Mouse (Mus musculus) testis, postnatal 14 days (tissue): ENCODE results near the gene Elane.

Experiments
- DNase-seq: peaks from one replicate; pipeline ENCODE4 v3.0.0; 2021; ENCODE audit warnings: low spot score

Gene Elane

GRCm38 (mm10) chr10:79886054-79886453 is at the start of gene Elane:
Gene Elane (plus strand): TSS chr10:79886247.
- DNase-seq, result no peak

GRCm38 (mm10) chr10:79836918-79837317 is 49.1 kb upstream of the Elane start:
- DNase-seq, result no peak

- no peak for DNase-seq
Observed at GRCm38 (mm10) chr10:79838151-79838550, 47.9 kb upstream of the Elane start.

GRCm38 (mm10) chr10:79840091-79840490 is 46.0 kb upstream of the Elane start:
- DNase-seq, result no peak

GRCm38 (mm10) chr10:79840644-79841551 is 45.1 kb upstream of the Elane start:
- DNase-seq, result peak; percentile 59

GRCm38 (mm10) chr10:79842322-79842721 is 43.7 kb upstream of the Elane start:
- DNase-seq, result no peak

- no peak for DNase-seq
Observed at GRCm38 (mm10) chr10:79843476-79843875, 42.6 kb upstream of the Elane start.

GRCm38 (mm10) chr10:79846553-79846952 is 39.5 kb upstream of the Elane start:
- DNase-seq, result no peak

GRCm38 (mm10) chr10:79849941-79850628 is 36.0 kb upstream of the Elane start:
- DNase-seq, result no peak

- no peak for DNase-seq
Observed at GRCm38 (mm10) chr10:79851653-79852052, 34.4 kb upstream of the Elane start.

- DNase-seq, result no peak
Observed at GRCm38 (mm10) chr10:79852107-79852789, 33.8 kb upstream of the Elane start.

GRCm38 (mm10) chr10:79852827-79853226 is 33.2 kb upstream of the Elane start:
- no peak for DNase-seq

GRCm38 (mm10) chr10:79853392-79853791 is 32.7 kb upstream of the Elane start:
- DNase-seq, result peak; percentile 90

GRCm38 (mm10) chr10:79853860-79854795 is 31.9 kb upstream of the Elane start, which contains the start of gene Ptbp1:
Gene Ptbp1 (plus strand): TSS chr10:79854427.
- DNase-seq, result peak; percentile 100

- DNase-seq, result peak; percentile 88
Observed at GRCm38 (mm10) chr10:79854801-79855541, 31.1 kb upstream of the Elane start.

- DNase-seq, result no peak
Observed at GRCm38 (mm10) chr10:79855558-79856184, 30.4 kb upstream of the Elane start.

GRCm38 (mm10) chr10:79856280-79856679 is 29.8 kb upstream of the Elane start:
- no peak for DNase-seq

- no peak for DNase-seq
Observed at GRCm38 (mm10) chr10:79856704-79857451, 29.2 kb upstream of the Elane start.

GRCm38 (mm10) chr10:79857452-79857811 is 28.6 kb upstream of the Elane start:
- no peak for DNase-seq
